ENCODE assay signal across 7 mouse cellular contexts in the genomic region with DNA sequence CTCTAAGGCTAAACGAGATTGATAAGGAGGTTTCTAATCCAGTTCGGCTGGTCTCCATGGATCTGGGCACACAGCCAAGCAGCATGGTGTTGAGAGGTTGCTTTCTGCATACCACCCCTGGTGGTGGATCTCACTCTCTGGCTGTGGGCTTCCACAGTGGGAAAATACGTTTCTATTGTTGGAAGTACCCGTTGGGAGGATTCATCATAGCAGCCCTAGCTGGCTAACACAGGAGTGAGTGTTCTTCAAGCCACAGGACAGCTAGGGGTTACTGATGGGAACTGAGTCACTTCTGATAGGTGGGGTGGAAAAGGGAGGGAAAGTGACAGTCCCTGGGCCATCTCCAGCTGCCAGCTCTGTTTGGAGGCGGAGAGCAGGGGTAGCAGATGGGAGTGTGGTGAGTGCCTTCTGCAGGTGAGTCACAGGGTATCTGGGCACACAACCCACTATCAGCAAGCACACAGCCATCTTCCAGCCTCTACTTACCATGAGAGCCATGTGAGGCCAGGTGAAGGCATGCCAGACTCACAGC.
DNase-seq lines count a peak whose midpoint lies in the region; ATAC-seq and TF ChIP-seq lines count a peak whose summit lies in the region.

No protein-coding gene starts in this region.

- H3K27ac ChIP-seq in liver, embryonic 12.5 days: no peak overlapping the region
- no peak overlapping the region for H3K27ac ChIP-seq in cerebellum, adult 2 months (ENCODE audit: insufficient read depth, low read length)
- H3K27ac ChIP-seq in heart, embryonic 11.5 days (ENCODE audit: low read depth, low read length): peak overlapping the region; percentile 16; the same call in 1 of the 2 replicates

- no peak overlapping the region for H3K4me2 ChIP-seq in liver, embryonic 12.5 days
- H3K4me2 ChIP-seq in heart, embryonic 11.5 days: no peak overlapping the region

- TF ChIP-seq POLR2A in cerebellum, adult 2 months (IDR thresholded peaks at IDR 0.05; ENCODE audit: borderline replicate concordance, insufficient read depth, low read length): no peak

- H3K27me3 ChIP-seq in liver, embryonic 12.5 days (replicated peaks): peaks cover 7% of the 10 kb centered on the region; the same call in 1 of the 2 replicates
- no peaks in the 10 kb centered on the region for H3K27me3 ChIP-seq in cerebellum, adult 2 months (ENCODE audit: control insufficient read depth, insufficient read depth, low read length)
- H3K27me3 ChIP-seq in heart, embryonic 11.5 days (ENCODE audit: control insufficient read depth, insufficient read depth, low read length): no peaks in the 10 kb centered on the region

- no peaks in the 10 kb centered on the region for H3K4me1 ChIP-seq in liver, embryonic 12.5 days
- H3K4me1 ChIP-seq in cerebellum, adult 2 months (ENCODE audit: control insufficient read depth, insufficient read depth, low read length): peaks cover 30% of the 10 kb centered on the region
- peaks cover 37% of the 10 kb centered on the region for H3K4me1 ChIP-seq in heart, embryonic 11.5 days (ENCODE audit: control insufficient read depth, insufficient read depth, low read length)

- H3K9ac ChIP-seq in liver, embryonic 12.5 days: no peak overlapping the region
- H3K9ac ChIP-seq in heart, embryonic 11.5 days (ENCODE audit: low read depth, low read length): no peak overlapping the region

- DNase-seq in liver: peak; percentile 16
- peak; percentile 53 to 77 for DNase-seq in cerebellum, adult 2 months
- DNase-seq in left cerebral cortex, postnatal 25 days (ENCODE audit: low spot score in 2 of 2): peak; percentile 32 to 59
- peak; percentile 41 for DNase-seq in right cerebral cortex, postnatal 25 days

- ATAC-seq in liver, embryonic 12.5 days: no peak
- ATAC-seq in heart, embryonic 11.5 days (replicated peaks; ENCODE audit: insufficient number of reproducible peaks, low FRiP score, low TSS enrichment): 0 out of 2 replicates have a peak, but pooled peaks have one; percentile 64
- no peak for ATAC-seq in activated CD4-positive, CD25-positive, alpha-beta regulatory T cell, adult 4 months

- no peak overlapping the region for H3K4me3 ChIP-seq in liver, embryonic 12.5 days
- no peak overlapping the region for H3K4me3 ChIP-seq in cerebellum, adult 2 months (replicated peaks; ENCODE audit: insufficient read depth, low read depth, low read length)
- no peak overlapping the region for H3K4me3 ChIP-seq in heart, embryonic 11.5 days (ENCODE audit: low read depth, low read length)

- no peaks in the 10 kb centered on the region for H3K36me3 ChIP-seq in liver, embryonic 12.5 days
- H3K36me3 ChIP-seq in heart, embryonic 11.5 days (ENCODE audit: control insufficient read depth, insufficient read depth, low read length): no peaks in the 10 kb centered on the region

- WGBS in liver, embryonic 12.5 days (ENCODE audit: insufficient replicate concordance): 41% methylated on average over 5 of the region's 5 CpGs
- WGBS in cerebellum, adult 2 months: 33% methylated on average over 5 of the region's 5 CpGs
- WGBS in heart, embryonic 11.5 days (ENCODE audit: insufficient replicate concordance): 22% methylated on average over 5 of the region's 5 CpGs

- intact Hi-C loops in left cerebral cortex, postnatal 25 days (cut with DNase I): no loop called here

- H3K9me3 ChIP-seq in liver, embryonic 12.5 days (replicated peaks): no peaks in the 10 kb centered on the region
- no peaks in the 10 kb centered on the region for H3K9me3 ChIP-seq in heart, embryonic 11.5 days (replicated peaks; ENCODE audit: control insufficient read depth, low read length)

- no peak for TF ChIP-seq CTCF in cerebellum, adult 2 months (IDR thresholded peaks at IDR 0.05; ENCODE audit: borderline replicate concordance, insufficient read depth, low read depth, low read length)
